Mouse (Mus musculus): Measurements from ENCODE around the gene Dnajc7.

- TF ChIP-seq GATA1 (IDR thresholded peaks at IDR 0.05; ENCODE audit: borderline replicate concordance, low read length) (no peak), FLI1 (IDR thresholded peaks at IDR 0.05; ENCODE audit: low read length) (no peak)
Observed at GRCm38 (mm10) chr11:100546955-100547354, 73.0 kb downstream of the Dnajc7 start.

Measured in megakaryocyte, embryonic 14.5 days (primary cell).